Mouse (Mus musculus): ENCODE data around the gene Birc6.

The Birc6 gene

GRCm38 (mm10) chr17:74706593-74706992, 178.5 kb downstream of the Birc6 start:
- DNase-seq (ENCODE audit: extremely low spot score, low read depth, low spot score): no peak

GRCm38 (mm10) chr17:74707637-74708152, 179.6 kb downstream of the Birc6 start:
- no peak for DNase-seq (ENCODE audit: extremely low spot score, low read depth, low spot score)

GRCm38 (mm10) chr17:74710731-74711130, 182.6 kb downstream of the Birc6 start:
- DNase-seq (ENCODE audit: extremely low spot score, low read depth, low spot score): no peak

GRCm38 (mm10) chr17:74711627-74712026, 183.5 kb downstream of the Birc6 start:
- DNase-seq (ENCODE audit: extremely low spot score, low read depth, low spot score): no peak

GRCm38 (mm10) chr17:74715128-74715527, 187.0 kb downstream of the Birc6 start:
- no peak for DNase-seq (ENCODE audit: extremely low spot score, low read depth, low spot score)

GRCm38 (mm10) chr17:74715724-74716123, 187.6 kb downstream of the Birc6 start:
- DNase-seq (ENCODE audit: extremely low spot score, low read depth, low spot score): no peak

- DNase-seq (ENCODE audit: extremely low spot score, low read depth, low spot score): no peak
Measured at GRCm38 (mm10) chr17:74716643-74717042, 188.5 kb downstream of the Birc6 start.

GRCm38 (mm10) chr17:74717091-74717617, 189.1 kb downstream of the Birc6 start:
- DNase-seq (ENCODE audit: extremely low spot score, low read depth, low spot score): peak; percentile 20

GRCm38 (mm10) chr17:74717618-74718151, 189.6 kb downstream of the Birc6 start, which contains the start of gene Ttc27:
TSS of gene Ttc27 (plus strand) at chr17:74717732.
- DNase-seq (ENCODE audit: extremely low spot score, low read depth, low spot score): peak; percentile 99

- DNase-seq (ENCODE audit: extremely low spot score, low read depth, low spot score): no peak
Measured at GRCm38 (mm10) chr17:74732872-74733271, 204.8 kb downstream of the Birc6 start.

- DNase-seq (ENCODE audit: extremely low spot score, low read depth, low spot score): no peak
Measured at GRCm38 (mm10) chr17:74735392-74735791, 207.3 kb downstream of the Birc6 start.

- DNase-seq (ENCODE audit: extremely low spot score, low read depth, low spot score): no peak
Measured at GRCm38 (mm10) chr17:74749659-74750058, 221.6 kb downstream of the Birc6 start.

GRCm38 (mm10) chr17:74751026-74751425, 222.9 kb downstream of the Birc6 start:
- no peak for DNase-seq (ENCODE audit: extremely low spot score, low read depth, low spot score)
